ENCODE assay signal across 8 mouse cellular contexts in the genomic region with DNA sequence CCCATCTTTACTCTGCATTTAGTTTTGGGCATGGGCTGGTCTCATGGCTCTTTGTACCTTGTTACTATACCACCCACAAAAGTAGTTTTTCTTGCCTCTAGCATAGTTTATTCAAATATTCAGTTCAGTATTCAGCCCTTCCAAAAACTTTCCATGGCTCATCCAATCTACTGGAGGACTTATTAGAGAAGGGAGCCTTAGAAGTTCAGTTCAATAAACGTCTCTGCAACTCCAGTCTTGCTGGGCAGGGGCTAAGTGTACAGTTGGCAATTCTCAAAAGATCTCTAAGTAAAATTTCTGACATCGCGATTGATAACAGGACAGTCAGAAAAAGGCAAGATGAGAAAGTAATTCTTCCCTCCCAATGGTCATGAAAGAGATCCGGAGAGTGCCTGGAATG. TPM values are rescaled to one million over a fixed set of nuclear protein-coding genes. Genes with fewer than 3 reads are reported as not detected.
A peak's percentile ranks its signal among the peaks of the same experiment; 100 is the strongest.
DNase-seq lines count a peak whose midpoint lies in the region; ATAC-seq lines count a peak whose summit lies in the region.

No protein-coding gene starts in this region.

- no peaks in the 10 kb centered on the region for H3K9me3 ChIP-seq in heart, embryonic 14.5 days (ENCODE audit: control insufficient read depth, low read length)
- no peaks in the 10 kb centered on the region for H3K9me3 ChIP-seq in hindbrain, embryonic 11.5 days (ENCODE audit: control insufficient read depth, low read length)
- no peaks in the 10 kb centered on the region for H3K9me3 ChIP-seq in midbrain, embryonic 10.5 days (replicated peaks)

- H3K27me3 ChIP-seq in heart, embryonic 14.5 days (ENCODE audit: control insufficient read depth, insufficient read depth, low read length): peaks cover 17% of the 10 kb centered on the region
- H3K27me3 ChIP-seq in hindbrain, embryonic 11.5 days (ENCODE audit: control insufficient read depth, insufficient read depth, low read length): peaks cover 27% of the 10 kb centered on the region
- H3K27me3 ChIP-seq in midbrain, embryonic 10.5 days (ENCODE audit: low read depth, poor library complexity, severe bottlenecking): peaks cover 82% of the 10 kb centered on the region

- no peak overlapping the region for H3K27ac ChIP-seq in heart, embryonic 14.5 days (replicated peaks in 1 of 2; ENCODE audit: control insufficient read depth in 1 of 2, insufficient read depth in 1 of 2, low read depth in 2 of 2, low read length in 2 of 2)
- H3K27ac ChIP-seq in brown adipose tissue, adult 24 weeks (replicated peaks; ENCODE audit: low read depth, low read length): no peak overlapping the region
- H3K27ac ChIP-seq in hindbrain, embryonic 11.5 days (ENCODE audit: low read depth, low read length): no peak overlapping the region
- no peak overlapping the region for H3K27ac ChIP-seq in midbrain, embryonic 10.5 days (replicated peaks)

- H3K4me3 ChIP-seq in heart, embryonic 14.5 days (ENCODE audit: control insufficient read depth in 1 of 2, insufficient read depth in 1 of 2, low read depth in 1 of 2, low read length in 2 of 2): peak overlapping the region; percentile 43 to 51
- H3K4me3 ChIP-seq in brown adipose tissue, adult 24 weeks (ENCODE audit: insufficient read depth, low read depth, low read length): peak overlapping the region; percentile 28; the same call in 1 of the 2 replicates
- peak overlapping the region; percentile 30 for H3K4me3 ChIP-seq in hindbrain, embryonic 11.5 days (ENCODE audit: low read depth, low read length)
- peak overlapping the region; percentile 55 for H3K4me3 ChIP-seq in midbrain, embryonic 10.5 days

- H3K4me2 ChIP-seq in heart, embryonic 14.5 days (ENCODE audit: low read length): peak overlapping the region; percentile 81
- H3K4me2 ChIP-seq in hindbrain, embryonic 11.5 days (replicated peaks; ENCODE audit: low read depth, low read length): peak overlapping the region; percentile 50

- H3K4me1 ChIP-seq in heart, embryonic 14.5 days (ENCODE audit: control insufficient read depth in 2 of 2, insufficient read depth in 2 of 2, low read length in 2 of 2): peaks cover 9 to 16% of the 10 kb centered on the region in 2 experiments
- H3K4me1 ChIP-seq in brown adipose tissue, adult 24 weeks (ENCODE audit: control insufficient read depth, insufficient read depth, insufficient read length, low read length): peaks cover 6% of the 10 kb centered on the region; the same call in 1 of the 2 replicates
- peaks cover 8% of the 10 kb centered on the region for H3K4me1 ChIP-seq in hindbrain, embryonic 11.5 days (replicated peaks; ENCODE audit: control insufficient read depth, insufficient read depth, low read length)
- peaks cover 39% of the 10 kb centered on the region for H3K4me1 ChIP-seq in midbrain, embryonic 10.5 days

- H3K9ac ChIP-seq in heart, embryonic 14.5 days (ENCODE audit: low read length): peak overlapping the region; percentile 52
- H3K9ac ChIP-seq in hindbrain, embryonic 11.5 days (ENCODE audit: low read depth, low read length): no peak overlapping the region

- no peak for DNase-seq in heart, adult 9 months (ENCODE audit: low spot score in 2 of 2)
- DNase-seq in hindbrain, embryonic 11.5 days (ENCODE audit: low spot score): peak; percentile 40
- DNase-seq in midbrain, embryonic 10.5 days (ENCODE audit: low spot score): no peak
- DNase-seq in retina, postnatal 1 day: no peak
- no peak for DNase-seq in thymus, postnatal 14 days
- DNase-seq in right cerebral cortex, postnatal 36 days (ENCODE audit: low spot score in 2 of 2): no peak

- no peak for ATAC-seq in heart, embryonic 14.5 days (ENCODE audit: insufficient number of reproducible peaks, insufficient read depth, low FRiP score, low read depth)
- no peak for ATAC-seq in hindbrain, embryonic 11.5 days (ENCODE audit: low FRiP score)

- peaks cover 27% of the 10 kb centered on the region for H3K36me3 ChIP-seq in heart, embryonic 14.5 days (ENCODE audit: control insufficient read depth, insufficient read depth, low read length)
- no peaks in the 10 kb centered on the region; the same call in 1 of the 2 replicates for H3K36me3 ChIP-seq in hindbrain, embryonic 11.5 days (ENCODE audit: control insufficient read depth, insufficient read depth, low read length)
- H3K36me3 ChIP-seq in midbrain, embryonic 10.5 days: peaks cover 26% of the 10 kb centered on the region

- WGBS in heart, embryonic 14.5 days: under 1% methylated on average over 4 of the region's 4 CpGs
- WGBS in hindbrain, embryonic 11.5 days: 2% methylated on average over 4 of the region's 4 CpGs
- 0% methylated on average over 4 of the region's 4 CpGs for WGBS in midbrain, embryonic 10.5 days

RNA-seq across cellular contexts. Expression of gene Bmi1, which starts 3.7 kb away (rescaled TPM):
- 17.7 and 19.6 TPM in 2 replicates for polyA plus RNA-seq in heart, embryonic 14.5 days (2014; fragmentation: Nextera tagmentation; extraction: Ambion mirVana)
- polyA plus RNA-seq in brown adipose tissue, adult 24 weeks (2012; ENCODE audit: insufficient read depth, insufficient read length, missing spikeins): 26.7 and 42.4 TPM in 2 replicates
- 40.6 and 48.8 TPM in 2 replicates for polyA plus RNA-seq in hindbrain, embryonic 11.5 days (2014; fragmentation: Nextera tagmentation; extraction: Ambion mirVana)
- 25.5 and 26.6 TPM in 2 replicates for polyA plus RNA-seq in midbrain, embryonic 10.5 days (2016; fragmentation: Nextera tagmentation; extraction: Ambion mirVana)

RNA-seq across cellular contexts. Expression of gene Commd3, which starts 8.3 kb away (rescaled TPM):
- 206 TPM in 2 replicates for polyA plus RNA-seq in heart, embryonic 14.5 days (2014; fragmentation: Nextera tagmentation; extraction: Ambion mirVana)
- 194 and 268 TPM in 2 replicates for polyA plus RNA-seq in brown adipose tissue, adult 24 weeks (2012; ENCODE audit: insufficient read depth, insufficient read length, missing spikeins)
- polyA plus RNA-seq in hindbrain, embryonic 11.5 days (2014; fragmentation: Nextera tagmentation; extraction: Ambion mirVana): 152 and 161 TPM in 2 replicates
- 82.0 and 101 TPM in 2 replicates for polyA plus RNA-seq in midbrain, embryonic 10.5 days (2016; fragmentation: Nextera tagmentation; extraction: Ambion mirVana)

RNA-seq across cellular contexts. Expression of gene Spag6, which starts 13.3 kb away (rescaled TPM):
- 0.32 TPM in 1 of 2 replicates, not detected in the other for polyA plus RNA-seq in heart, embryonic 14.5 days (2014; fragmentation: Nextera tagmentation; extraction: Ambion mirVana)
- not detected in 2 replicates for polyA plus RNA-seq in brown adipose tissue, adult 24 weeks (2012; ENCODE audit: insufficient read depth, insufficient read length, missing spikeins)
- polyA plus RNA-seq in hindbrain, embryonic 11.5 days (2014; fragmentation: Nextera tagmentation; extraction: Ambion mirVana): 0.98 and 1.2 TPM in 2 replicates
- 0.10 and 0.51 TPM in 2 replicates for polyA plus RNA-seq in midbrain, embryonic 10.5 days (2016; fragmentation: Nextera tagmentation; extraction: Ambion mirVana)
